Mouse (Mus musculus) stomach, embryonic 14.5 days (tissue): ENCODE data around the gene Bag1. TPM values are rescaled to one million over a fixed set of nuclear protein-coding genes. Genes with fewer than 3 reads are reported as not detected.

Source experiments
- ATAC-seq: fragments of 200-750 bp; cut with Nextera tagmentation; 2 replicates; pipeline ENCODE4 v1.8.0; 2017; ENCODE audit warnings: low read depth, moderate TSS enrichment; ENCODE audit not compliant: insufficient number of reproducible peaks, insufficient read depth, low FRiP score
- H3K27ac ChIP-seq: fragments of 300-500 bp; sonication (generic); 2 replicates; pipeline ENCODE4 v1.5.1; 2014; ENCODE audit warnings: mild to moderate bottlenecking, low read length, moderate library complexity, mixed read lengths
- H3K27me3 ChIP-seq: fragments of 300-500 bp; sonication (generic); 2 replicates; pipeline ENCODE4 v1.6.1; 2014; ENCODE audit warnings: low read length, control low read depth, mixed read lengths; ENCODE audit not compliant: control insufficient read depth, insufficient read depth
- H3K36me3 ChIP-seq: fragments of 300-500 bp; sonication (generic); 2 replicates; pipeline ENCODE4 v1.6.1; 2014; ENCODE audit warnings: mild to moderate bottlenecking, control low read depth, low read length, moderate library complexity, mixed read lengths; ENCODE audit not compliant: control insufficient read depth, insufficient read depth
- H3K4me1 ChIP-seq: fragments of 300-500 bp; sonication (generic); 2 replicates; pipeline ENCODE4 v1.6.1; 2014; ENCODE audit warnings: low read length, control low read depth, mixed read lengths; ENCODE audit not compliant: control insufficient read depth, insufficient read depth
- H3K4me2 ChIP-seq: fragments of 300-500 bp; sonication (generic); replicated peaks from 2 replicates; pipeline ENCODE4 v1.6.1; 2014; ENCODE audit warnings: low read depth, low read length, control low read depth
- H3K4me3 ChIP-seq: fragments of 300-500 bp; sonication (generic); 2 replicates; pipeline ENCODE4 v1.5.1; 2014; ENCODE audit warnings: low read depth, low read length, control low read depth
- H3K9ac ChIP-seq: fragments of 300-500 bp; sonication (generic); replicated peaks from 2 replicates; pipeline ENCODE4 v1.6.1; 2014; ENCODE audit warnings: low read depth, mild to moderate bottlenecking, control low read depth, low read length, moderate library complexity, mixed read lengths
- H3K9me3 ChIP-seq: fragments of 300-500 bp; sonication (generic); 2 replicates; pipeline ENCODE4 v1.6.1; 2016; ENCODE audit warnings: low read depth, low read length, control low read depth; ENCODE audit not compliant: control insufficient read depth
- WGBS: fragments of 180-500 bp; shearing (Covaris S2); extraction: QIAGEN DNeasy Blood & Tissue Kit; methylation state at CpG from one replicate; pipeline ENCODE4 v1.1.7; 2014; 5-methylcytosine and 5-hydroxymethylcytosine counted together
- polyA plus RNA-seq: library from polyadenylated mRNA; unstranded; fragments of >200 nt; fragmentation: Nextera tagmentation; extraction: Ambion mirVana; gene quantifications from 2 replicates; pipeline ENCODE4 v1.2.1, GENCODE M21; 2014

Bag1 gene
- polyA plus RNA-seq, 1 experiment from 2014 or later: 209 TPM

DNA sequence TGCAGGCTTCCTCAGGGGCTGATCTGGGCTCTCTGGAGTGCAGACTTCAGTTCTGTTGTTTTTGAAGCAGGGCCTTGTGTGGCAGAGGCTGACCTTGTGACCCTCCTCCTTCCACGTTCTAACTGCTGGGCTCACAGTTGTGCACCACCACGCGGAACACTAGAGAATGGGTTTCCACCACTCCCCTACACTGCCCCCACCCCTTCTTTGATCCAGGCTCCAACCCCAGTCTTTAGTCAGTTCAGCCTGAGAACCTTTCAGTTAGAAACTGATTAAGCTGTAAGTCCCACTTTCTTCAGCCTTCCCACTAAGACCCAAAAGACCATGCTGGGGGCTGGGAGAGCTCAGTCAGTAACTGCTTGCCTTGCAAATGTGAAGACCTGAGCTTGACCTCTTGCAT is 22.5 kb downstream of the Bag1 start:
- no peaks in the 10 kb centered on the region for H3K27me3 ChIP-seq
- no peaks in the 10 kb centered on the region for H3K9me3 ChIP-seq
- H3K9ac ChIP-seq: no peak overlapping the region
- ATAC-seq: no peak
- H3K27ac ChIP-seq: no peak overlapping the region
- no peak overlapping the region for H3K4me2 ChIP-seq
- WGBS: 54% methylated on average over 3 of the region's 3 CpGs
- H3K36me3 ChIP-seq: no peaks in the 10 kb centered on the region
- no peaks in the 10 kb centered on the region for H3K4me1 ChIP-seq
- no peak overlapping the region for H3K4me3 ChIP-seq

DNA sequence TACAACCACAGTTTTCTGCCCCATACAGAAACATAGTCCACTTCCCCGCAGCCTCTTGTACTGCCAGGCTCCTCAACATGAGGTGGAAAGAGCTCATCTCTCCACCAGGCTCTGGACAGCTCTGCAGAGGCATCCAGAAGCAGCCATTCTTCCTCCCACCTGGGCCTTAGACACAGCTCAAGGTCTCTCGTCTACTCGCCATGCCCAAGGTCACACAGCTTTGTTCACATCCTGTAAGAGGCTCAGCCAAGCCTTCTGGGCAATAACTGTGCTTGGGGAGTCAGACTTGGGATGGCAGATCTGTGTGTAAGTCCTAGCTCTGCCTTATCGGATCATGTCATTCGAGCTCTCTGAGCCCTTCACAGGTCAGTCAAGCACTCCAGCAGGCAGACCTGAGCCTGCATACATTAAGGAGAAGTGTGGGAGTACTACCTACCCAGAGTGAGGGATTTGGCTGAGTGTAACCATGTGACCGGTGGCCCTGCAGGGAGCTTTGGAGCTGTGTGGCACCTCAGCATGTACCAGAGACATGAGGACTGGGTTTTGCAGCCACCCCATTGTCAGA is 24.9 kb downstream of the Bag1 start:
- no peak overlapping the region for H3K4me3 ChIP-seq
- H3K27me3 ChIP-seq: no peaks in the 10 kb centered on the region
- H3K27ac ChIP-seq: no peak overlapping the region
- ATAC-seq: no peak
- H3K36me3 ChIP-seq: no peaks in the 10 kb centered on the region
- no peak overlapping the region for H3K4me2 ChIP-seq
- H3K4me1 ChIP-seq: no peaks in the 10 kb centered on the region
- 74% methylated on average over 6 of the region's 6 CpGs for WGBS
- no peak overlapping the region for H3K9ac ChIP-seq
- no peaks in the 10 kb centered on the region for H3K9me3 ChIP-seq

DNA sequence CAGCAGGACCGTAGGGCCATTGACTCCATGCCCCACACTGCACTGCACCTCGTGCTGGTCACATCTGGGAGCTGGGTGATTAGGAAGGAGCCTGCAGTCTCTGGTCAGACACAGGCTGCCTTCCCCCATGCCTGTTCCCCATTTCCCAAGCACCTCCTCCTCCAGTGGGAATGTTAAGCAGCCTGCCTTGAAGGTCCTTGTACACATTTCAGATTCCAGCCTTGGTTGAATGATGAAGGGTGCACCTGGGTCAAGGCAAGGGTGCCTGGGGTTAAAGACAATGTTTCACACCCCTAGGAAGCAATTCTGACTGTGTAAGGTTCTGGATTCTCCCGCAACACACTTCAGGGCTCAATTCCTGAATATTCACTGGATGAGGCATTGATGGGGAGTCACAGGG is 26.8 kb downstream of the Bag1 start:
- WGBS: 67% methylated on average over 3 of the region's 3 CpGs
- no peak overlapping the region for H3K27ac ChIP-seq

DNA sequence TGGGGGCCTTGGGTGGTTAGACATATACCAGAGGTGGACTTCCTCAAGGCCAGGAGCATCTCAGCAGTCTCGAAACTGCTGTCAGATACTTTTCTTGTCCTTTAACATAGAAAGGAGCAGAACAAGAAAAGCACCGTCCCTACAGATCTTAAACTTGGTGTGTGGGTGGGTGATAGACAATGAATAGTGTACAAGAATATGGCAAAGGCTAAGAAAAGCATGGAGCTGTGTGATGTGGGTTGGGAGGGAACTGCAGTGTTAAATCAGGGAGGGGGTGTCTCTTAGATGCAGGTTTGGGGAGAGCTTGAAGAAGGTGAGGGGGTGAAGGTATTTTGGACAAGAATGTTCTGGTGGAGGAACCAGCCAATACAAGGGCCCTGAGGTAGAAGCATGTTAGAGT is 27.5 kb downstream of the Bag1 start:
- no peak for ATAC-seq
- no peak overlapping the region for H3K4me3 ChIP-seq
- H3K27me3 ChIP-seq: no peaks in the 10 kb centered on the region
- no peak overlapping the region for H3K27ac ChIP-seq
- H3K9me3 ChIP-seq: no peaks in the 10 kb centered on the region
- WGBS: 73% methylated on average over 2 of the region's 2 CpGs
- H3K36me3 ChIP-seq: no peaks in the 10 kb centered on the region
- no peak overlapping the region for H3K9ac ChIP-seq
- no peaks in the 10 kb centered on the region for H3K4me1 ChIP-seq
- H3K4me2 ChIP-seq: no peak overlapping the region

More for the DNA sequence above, 26.8 kb downstream of the Bag1 start:
- H3K27me3 ChIP-seq: no peaks in the 10 kb centered on the region
- H3K9ac ChIP-seq: no peak overlapping the region
- H3K4me3 ChIP-seq: no peak overlapping the region
- no peak overlapping the region for H3K4me2 ChIP-seq
- no peak for ATAC-seq
- no peaks in the 10 kb centered on the region for H3K4me1 ChIP-seq
- H3K36me3 ChIP-seq: no peaks in the 10 kb centered on the region
- no peaks in the 10 kb centered on the region for H3K9me3 ChIP-seq

DNA sequence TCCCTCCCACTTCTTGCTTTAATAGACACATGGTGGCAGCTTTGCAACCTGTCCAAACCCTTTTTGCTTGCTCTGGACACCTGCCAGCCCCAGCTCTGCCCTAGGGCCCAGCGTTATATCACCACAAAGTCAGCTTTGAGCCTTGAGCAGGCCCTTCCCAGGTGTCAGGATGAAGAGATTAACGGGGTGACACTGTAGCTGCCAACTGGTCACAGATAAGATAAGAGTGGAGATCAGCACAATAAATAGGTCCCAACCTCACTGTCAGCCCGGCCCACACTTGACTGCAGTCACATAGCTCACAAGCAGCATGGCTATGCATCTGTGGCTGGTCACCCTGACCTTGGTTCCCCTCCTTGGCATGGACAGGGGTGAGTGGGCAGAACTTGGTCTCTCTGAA is 28.3 kb downstream of the Bag1 start, which contains the start of gene Spink4:
Gene Spink4, plus strand, starts transcription at position 268 of the 400 bp plus-strand sequence.
- H3K27ac ChIP-seq: no peak within 1 kb of the TSS
- no peaks in the 10 kb centered on the region for H3K27me3 ChIP-seq
- no peak within 1 kb of the TSS for H3K4me2 ChIP-seq
- WGBS: 21% methylated on average over 3 of the region's 3 CpGs
- H3K36me3 ChIP-seq: no peaks in the 10 kb centered on the region
- H3K4me1 ChIP-seq: no peaks in the 10 kb centered on the region
- H3K4me3 ChIP-seq: no peak within 1 kb of the TSS
- ATAC-seq: no peak; the same call in 1 of the 2 replicates
- no peaks in the 10 kb centered on the region for H3K9me3 ChIP-seq
- H3K9ac ChIP-seq: no peak within 1 kb of the TSS

DNA sequence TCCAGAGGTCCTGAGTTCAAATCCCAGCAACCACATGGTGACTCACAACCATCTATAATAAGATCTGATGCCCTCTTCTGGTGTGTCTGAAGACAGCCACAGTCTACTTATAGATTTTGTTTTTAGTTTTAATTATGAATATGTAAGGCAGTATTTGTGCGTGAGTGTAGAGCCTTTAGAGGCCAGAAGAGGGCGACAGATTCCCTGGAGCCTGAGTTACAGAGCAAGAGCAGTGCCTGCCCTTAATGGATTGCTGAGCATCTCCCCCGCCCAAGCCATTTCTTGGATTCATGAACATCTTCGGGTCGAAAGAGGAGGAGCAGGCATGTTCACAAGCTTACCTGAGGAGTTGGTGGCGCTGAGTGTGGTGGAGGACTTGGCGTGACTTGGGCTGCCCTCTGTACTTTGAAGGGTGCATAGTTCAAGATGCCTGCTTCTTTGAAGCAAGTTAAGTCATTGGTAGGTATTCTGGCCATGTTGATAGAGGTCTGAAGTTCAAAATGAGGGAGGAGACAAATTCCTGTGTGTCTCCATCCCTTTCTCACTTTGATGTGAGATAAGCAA is 31.4 kb downstream of the Bag1 start:
- ATAC-seq: no peak
- WGBS: 89% methylated on average over 7 of the region's 7 CpGs

DNA sequence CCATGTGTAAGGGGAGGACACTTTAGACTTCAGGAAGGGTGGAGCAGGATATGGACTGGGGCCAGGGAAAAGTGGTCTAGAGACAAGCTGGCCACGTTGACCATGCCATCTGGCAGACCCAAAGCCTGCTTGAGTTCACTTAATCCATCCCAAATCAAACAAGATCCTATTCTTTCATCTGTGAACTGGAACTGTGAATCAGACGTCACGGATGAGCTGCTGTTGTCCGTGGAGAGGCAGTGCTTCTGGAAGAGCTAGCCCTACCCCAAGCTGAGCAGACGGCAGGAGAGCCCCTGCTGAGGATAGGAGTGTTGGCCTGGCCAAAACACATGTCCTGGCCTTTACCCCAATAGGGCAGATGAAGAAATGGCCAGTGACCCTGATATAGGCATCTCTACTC is 32.1 kb downstream of the Bag1 start:
- no peaks in the 10 kb centered on the region for H3K9me3 ChIP-seq
- no peak overlapping the region for H3K4me3 ChIP-seq
- H3K27me3 ChIP-seq: no peaks in the 10 kb centered on the region
- no peak overlapping the region for H3K27ac ChIP-seq
- H3K4me1 ChIP-seq: no peaks in the 10 kb centered on the region
- ATAC-seq: no peak
- H3K36me3 ChIP-seq: no peaks in the 10 kb centered on the region
- 71% methylated on average over 5 of the region's 5 CpGs for WGBS
- H3K9ac ChIP-seq: no peak overlapping the region
- H3K4me2 ChIP-seq: no peak overlapping the region

More for the DNA sequence above, 31.4 kb downstream of the Bag1 start:
- Histone ChIP-seq H3K27ac (no peak overlapping the region), H3K4me3 (no peak overlapping the region), H3K9me3 (no peaks in the 10 kb centered on the region), H3K9ac (no peak overlapping the region), H3K4me1 (no peaks in the 10 kb centered on the region), H3K27me3 (no peaks in the 10 kb centered on the region), H3K36me3 (no peaks in the 10 kb centered on the region), H3K4me2 (no peak overlapping the region)

DNA sequence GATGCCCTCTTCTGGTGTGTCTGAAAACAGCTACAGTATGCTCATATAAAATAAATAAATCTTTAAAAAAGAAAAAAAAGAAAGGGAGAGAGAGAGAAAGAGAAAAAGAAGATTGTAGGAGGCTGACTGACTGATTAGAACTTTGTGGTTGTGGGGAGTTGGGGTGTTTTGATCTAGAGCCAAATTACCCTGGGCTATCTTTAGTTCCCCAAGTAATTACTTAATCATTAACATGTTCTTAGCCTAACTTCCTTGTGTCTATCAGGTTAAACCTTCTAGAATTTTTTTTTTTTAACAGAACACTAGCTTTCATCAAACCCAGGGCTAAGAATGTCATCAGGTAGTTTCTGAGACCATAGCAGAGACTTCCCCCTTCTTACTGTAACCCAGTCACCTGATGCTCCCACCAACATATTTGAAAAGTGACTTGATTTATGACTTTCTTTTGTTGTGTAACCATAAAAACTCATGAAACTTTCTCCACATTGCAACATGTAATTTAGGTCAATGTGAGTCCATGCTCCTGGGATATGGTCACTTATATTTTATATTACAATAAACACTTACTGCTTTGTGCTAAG is 33.7 kb downstream of the Bag1 start:
- H3K9ac ChIP-seq: no peak overlapping the region
- H3K27ac ChIP-seq: no peak overlapping the region
- H3K36me3 ChIP-seq: no peaks in the 10 kb centered on the region
- H3K9me3 ChIP-seq: no peaks in the 10 kb centered on the region
- ATAC-seq: no peak
- no peak overlapping the region for H3K4me3 ChIP-seq
- no peaks in the 10 kb centered on the region for H3K4me1 ChIP-seq
- H3K27me3 ChIP-seq: no peaks in the 10 kb centered on the region
- no peak overlapping the region for H3K4me2 ChIP-seq
